Mouse (Mus musculus) lung, adult 18-20 months (tissue): ENCODE results near the gene Cbl.

Experiments
- DNase-seq, 2 experiments: peaks; one replicate each; pipeline ENCODE4 v3.0.0; 2022; ENCODE audit warnings: mixed read lengths in 2 of 2

Cbl gene

GRCm38 (mm10) chr9:44101490-44101889 lies 132.4 kb downstream of the Cbl start, which contains the start of gene Mfrp:
TSS of gene Mfrp (plus strand) at chr9:44101729.
- DNase-seq: no peak

- DNase-seq: no peak
Observed at GRCm38 (mm10) chr9:44096536-44096935, 137.3 kb downstream of the Cbl start.

GRCm38 (mm10) chr9:44095781-44096180 lies 138.1 kb downstream of the Cbl start:
- no peak for DNase-seq

- DNase-seq: no peak
Observed at GRCm38 (mm10) chr9:44094737-44095136, 139.1 kb downstream of the Cbl start.

- DNase-seq: peak; percentile 81 to 87
Observed at GRCm38 (mm10) chr9:44093612-44094503, 140.0 kb downstream of the Cbl start.
